Mouse (Mus musculus): ENCODE measurements around the gene Luc7l3.

GRCm38 (mm10) chr11:94355521-94356217 lies 33.9 kb upstream of the Luc7l3 start:
- TF ChIP-seq CTCF (IDR thresholded peaks at IDR 0.05; ENCODE audit: low read depth) (no peak), EP300 (IDR thresholded peaks at IDR 0.05; ENCODE audit: low read depth) (no peak)

Data from liver, embryonic 14.5 days (tissue).